Mouse (Mus musculus): ENCODE measurements at regions not wholly inside any gene's neighbourhood (a gene's known extent, or its start where the extent isn't known, plus 50 kb on each side); places are given as distances from the start of the nearest gene placed in this dataset.

- peak; percentile 62 for DNase-seq (ENCODE audit: low read depth, low spot score)
- Histone ChIP-seq H3K27me3 (ENCODE audit: control insufficient read depth, insufficient read depth, low read length, poor library complexity, severe bottlenecking) (no peaks in the 10 kb centered on the region), H3K36me3 (ENCODE audit: control insufficient read depth, insufficient read depth, low read length, poor library complexity, severe bottlenecking) (no peaks in the 10 kb centered on the region)
These were observed 61.9 kb upstream of the Picalm start for GRCm38 (mm10) chr7:90067961-90068665.

GRCm38 (mm10) chr7:90070267-90070666 lies 59.7 kb upstream of the Picalm start:
- Histone ChIP-seq H3K36me3 (ENCODE audit: control insufficient read depth, insufficient read depth, low read length, poor library complexity, severe bottlenecking) (no peaks in the 10 kb centered on the region), H3K27me3 (ENCODE audit: control insufficient read depth, insufficient read depth, low read length, poor library complexity, severe bottlenecking) (no peaks in the 10 kb centered on the region)
- no peak for DNase-seq (ENCODE audit: low read depth, low spot score)

DNA sequence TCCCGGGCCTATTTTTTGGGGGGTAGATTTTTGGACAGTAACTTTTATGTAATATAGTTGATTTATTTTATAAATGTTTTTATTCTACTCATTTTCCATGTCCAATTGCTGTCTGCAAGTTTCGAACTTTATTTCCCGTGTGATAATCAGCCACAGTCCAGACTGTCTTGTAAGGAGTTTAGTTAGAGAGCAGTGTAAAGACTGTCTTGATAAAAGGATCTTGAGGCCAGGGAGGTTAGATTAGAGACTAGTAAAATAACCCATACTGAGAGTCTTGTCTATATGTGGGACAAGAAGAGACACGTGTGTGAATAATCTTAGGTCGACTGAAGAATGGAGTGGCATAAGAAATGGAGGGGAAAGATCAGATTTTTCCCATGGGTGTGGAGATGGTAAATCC lies 56.1 kb upstream of the Picalm start:
- no peaks in the 10 kb centered on the region for H3K27me3 ChIP-seq (ENCODE audit: control insufficient read depth, insufficient read depth, low read length, poor library complexity, severe bottlenecking)
- no peaks in the 10 kb centered on the region for H3K36me3 ChIP-seq (ENCODE audit: control insufficient read depth, insufficient read depth, low read length, poor library complexity, severe bottlenecking)
- DNase-seq (ENCODE audit: low read depth, low spot score) = no peak

DNA sequence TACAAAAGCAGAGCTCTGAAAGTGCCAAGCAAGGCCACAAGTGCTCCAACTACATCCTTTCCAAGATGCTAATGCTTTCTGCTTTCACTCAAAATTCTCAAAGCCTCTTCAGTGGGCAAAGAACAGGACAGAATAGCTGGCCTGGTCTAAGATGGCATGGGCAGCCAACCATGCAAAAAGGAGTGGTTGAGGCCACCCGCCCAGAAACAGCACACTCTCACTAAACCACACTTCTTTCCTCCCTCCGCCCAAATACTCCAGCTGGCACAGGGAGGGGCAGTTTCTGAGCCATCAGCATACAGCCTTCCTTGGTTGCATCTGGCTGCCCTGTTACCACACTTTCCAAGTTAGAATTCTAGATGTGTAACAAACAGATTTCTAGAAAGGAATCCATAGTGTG lies 55.4 kb upstream of the Picalm start:
- H3K27me3 ChIP-seq (ENCODE audit: control insufficient read depth, insufficient read depth, low read length, poor library complexity, severe bottlenecking) = no peaks in the 10 kb centered on the region
- H3K36me3 ChIP-seq (ENCODE audit: control insufficient read depth, insufficient read depth, low read length, poor library complexity, severe bottlenecking) = no peaks in the 10 kb centered on the region
- DNase-seq (ENCODE audit: low read depth, low spot score) = peak; percentile 42

DNA sequence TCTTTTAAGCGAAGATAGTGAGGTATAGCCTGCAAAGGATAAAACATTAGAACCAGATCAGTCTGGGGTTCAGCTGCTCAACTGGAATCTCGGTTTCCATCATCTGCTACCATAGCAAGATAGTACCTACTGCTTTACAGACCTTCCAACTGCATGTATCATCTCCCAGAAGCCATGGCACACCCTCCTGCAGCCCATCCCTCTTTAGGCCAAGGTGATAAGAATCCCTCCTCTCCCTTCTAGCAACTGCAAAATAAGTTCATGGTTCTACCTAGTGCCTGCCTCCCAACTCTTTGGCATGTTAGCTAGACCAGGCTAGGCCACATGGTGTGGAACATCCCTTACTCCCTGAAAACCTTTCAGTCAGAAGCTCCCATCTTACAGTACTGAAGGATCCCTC lies 52.4 kb upstream of the Picalm start:
- H3K27me3 ChIP-seq (ENCODE audit: control insufficient read depth, insufficient read depth, low read length, poor library complexity, severe bottlenecking) = no peaks in the 10 kb centered on the region
- no peak for DNase-seq (ENCODE audit: low read depth, low spot score)

GRCm38 (mm10) chr7:90080083-90080772 lies 49.8 kb upstream of the Picalm start:
- DNase-seq (ENCODE audit: low read depth, low spot score) = no peak
- no peaks in the 10 kb centered on the region for H3K36me3 ChIP-seq (ENCODE audit: control insufficient read depth, insufficient read depth, low read length, poor library complexity, severe bottlenecking)
- H3K27me3 ChIP-seq (ENCODE audit: control insufficient read depth, insufficient read depth, low read length, poor library complexity, severe bottlenecking) = no peaks in the 10 kb centered on the region

More for the DNA sequence above, 52.4 kb upstream of the Picalm start:
- H3K36me3 ChIP-seq (ENCODE audit: control insufficient read depth, insufficient read depth, low read length, poor library complexity, severe bottlenecking) = no peaks in the 10 kb centered on the region
